Mouse (Mus musculus) midbrain, embryonic 16.5 days (tissue): ENCODE results near the gene 4930402H24Rik. TPM values are rescaled to one million over a fixed set of nuclear protein-coding genes. Genes with fewer than 3 reads are reported as not detected.

ENCODE experiments used
- ATAC-seq: fragments of 200-750 bp; cut with Nextera tagmentation; 2 replicates; pipeline ENCODE4 v1.8.0; 2017; ENCODE audit warnings: moderate TSS enrichment
- H3K27ac ChIP-seq: fragments of 300-500 bp; sonication (generic); 2 replicates; pipeline ENCODE4 v1.5.1; 2014; ENCODE audit warnings: mild to moderate bottlenecking, low read length, mixed read lengths
- H3K27me3 ChIP-seq: fragments of 300-500 bp; sonication (generic); 2 replicates; pipeline ENCODE4 v1.6.1; 2014; ENCODE audit warnings: low read depth, low read length, mixed read lengths; ENCODE audit not compliant: control insufficient read depth, insufficient read depth
- H3K36me3 ChIP-seq: fragments of 300-500 bp; sonication (generic); 2 replicates; pipeline ENCODE4 v1.6.1; 2014; ENCODE audit warnings: mild to moderate bottlenecking, low read length, moderate library complexity, mixed read lengths; ENCODE audit not compliant: control insufficient read depth, insufficient read depth
- H3K4me1 ChIP-seq: fragments of 300-500 bp; sonication (generic); 2 replicates; pipeline ENCODE4 v1.6.1; 2014; ENCODE audit warnings: mild to moderate bottlenecking, low read length, mixed read lengths; ENCODE audit not compliant: control insufficient read depth, insufficient read depth
- H3K4me2 ChIP-seq: fragments of 300-500 bp; sonication (generic); 2 replicates; pipeline ENCODE4 v1.6.1; 2014; ENCODE audit warnings: mild to moderate bottlenecking, low read length, mixed read lengths
- H3K4me3 ChIP-seq: fragments of 300-500 bp; sonication (generic); 2 replicates; pipeline ENCODE4 v1.5.1; 2014; ENCODE audit warnings: low read depth, mild to moderate bottlenecking, low read length, moderate library complexity, mixed read lengths
- H3K9ac ChIP-seq: fragments of 300-500 bp; sonication (generic); 2 replicates; pipeline ENCODE4 v1.6.1; 2014; ENCODE audit warnings: low read depth, low read length, mixed read lengths
- H3K9me3 ChIP-seq: fragments of 300-500 bp; sonication (generic); replicated peaks from 2 replicates; pipeline ENCODE4 v1.6.1; 2014; ENCODE audit warnings: mild to moderate bottlenecking, low read length, mixed read lengths; ENCODE audit not compliant: control insufficient read depth, poor library complexity, severe bottlenecking
- WGBS: fragments of 180-500 bp; shearing (Covaris S2); extraction: QIAGEN DNeasy Blood & Tissue Kit; methylation state at CpG from one replicate; pipeline ENCODE4 v1.1.7; 2014; 5-methylcytosine and 5-hydroxymethylcytosine counted together
- polyA plus RNA-seq: library from polyadenylated mRNA; unstranded; fragments of >200 nt; fragmentation: Nextera tagmentation; extraction: Ambion mirVana; gene quantifications from 2 replicates; pipeline ENCODE4 v1.2.1, GENCODE M21; 2015

The 4930402H24Rik gene
- polyA plus RNA-seq, 1 experiment from 2014 or later: 98.1 TPM

DNA sequence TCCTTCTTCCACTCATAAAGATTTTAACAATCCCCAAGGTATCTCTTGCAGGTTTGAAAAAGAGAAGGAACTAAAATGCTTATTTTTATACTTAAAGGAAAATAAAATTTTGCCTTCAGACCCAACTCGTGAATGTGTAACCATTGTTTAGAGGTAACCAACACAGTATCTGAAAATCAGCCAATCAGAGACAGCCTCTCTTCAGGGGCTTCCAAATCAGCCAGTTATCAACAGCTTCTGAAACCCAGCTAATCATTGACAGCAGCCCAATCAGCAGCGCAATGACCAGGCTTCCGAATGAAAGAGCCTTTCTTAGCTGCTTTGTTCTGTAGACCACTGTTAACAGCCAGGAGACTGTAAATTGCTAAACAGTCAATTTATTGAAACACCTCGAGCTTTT is 65.4 kb downstream of the 4930402H24Rik start:
- ATAC-seq: peak; percentile 84
- no peaks in the 10 kb centered on the region for H3K9me3 ChIP-seq
- 2% methylated on average over 4 of the region's 4 CpGs for WGBS

DNA sequence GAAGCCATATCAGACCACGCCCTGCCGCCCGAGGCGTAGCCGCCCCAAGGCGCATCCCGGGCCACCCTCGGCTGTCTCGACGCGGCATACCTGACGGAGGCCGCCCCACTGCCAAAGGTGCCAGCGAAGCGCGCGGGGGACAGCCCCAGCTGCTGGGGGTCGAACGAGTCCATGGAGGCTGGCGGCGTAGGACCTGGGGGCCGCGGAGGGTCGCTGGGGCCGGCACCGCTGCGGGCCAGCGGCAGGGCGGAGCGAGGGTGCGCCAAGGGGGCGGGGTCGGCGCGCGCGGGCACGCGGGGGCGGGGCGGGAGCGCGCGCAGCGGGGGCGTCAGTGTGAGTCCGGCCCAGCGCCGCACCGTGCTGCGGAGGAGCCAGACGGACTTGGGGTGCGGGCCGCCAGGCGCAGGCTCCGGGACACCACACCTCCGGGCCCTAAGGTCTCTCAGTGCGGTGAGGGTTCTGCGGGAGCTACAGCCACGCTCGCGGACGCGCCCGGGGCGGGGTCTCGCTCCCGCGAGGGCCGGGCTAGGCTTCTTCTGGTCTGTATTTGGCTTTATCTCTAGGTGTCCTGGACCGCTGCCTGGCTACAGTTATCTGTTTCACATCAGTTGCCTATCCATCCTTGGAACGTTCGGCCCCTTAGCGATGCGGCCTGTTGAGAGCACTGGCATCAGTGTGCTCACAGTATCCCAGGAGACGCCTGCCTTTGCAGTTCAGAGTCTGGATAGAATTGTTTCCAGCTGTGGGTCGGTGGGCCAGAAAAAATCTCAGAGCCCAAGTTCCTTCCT is 66.1 kb downstream of the 4930402H24Rik start:
- Histone ChIP-seq H3K4me2 (peak overlapping the region; percentile 76), H3K4me3 (peak overlapping the region; percentile 96), H3K9me3 (no peaks in the 10 kb centered on the region), H3K36me3 (no peaks in the 10 kb centered on the region), H3K27ac (peak overlapping the region; percentile 99), H3K9ac (peak overlapping the region; percentile 100), H3K27me3 (no peaks in the 10 kb centered on the region), H3K4me1 (peaks cover 20% of the 10 kb centered on the region)
- peak; percentile 86 for ATAC-seq
- WGBS: under 1% methylated on average over 68 of the region's 77 CpGs

More for the DNA sequence above, 65.4 kb downstream of the 4930402H24Rik start:
- Histone ChIP-seq H3K4me3 (peak overlapping the region; percentile 96), H3K27ac (peak overlapping the region; percentile 99), H3K4me1 (peaks cover 18% of the 10 kb centered on the region), H3K4me2 (peak overlapping the region; percentile 76), H3K9ac (peak overlapping the region; percentile 54; the same call in 1 of the 2 replicates), H3K36me3 (no peaks in the 10 kb centered on the region), H3K27me3 (no peaks in the 10 kb centered on the region)

DNA sequence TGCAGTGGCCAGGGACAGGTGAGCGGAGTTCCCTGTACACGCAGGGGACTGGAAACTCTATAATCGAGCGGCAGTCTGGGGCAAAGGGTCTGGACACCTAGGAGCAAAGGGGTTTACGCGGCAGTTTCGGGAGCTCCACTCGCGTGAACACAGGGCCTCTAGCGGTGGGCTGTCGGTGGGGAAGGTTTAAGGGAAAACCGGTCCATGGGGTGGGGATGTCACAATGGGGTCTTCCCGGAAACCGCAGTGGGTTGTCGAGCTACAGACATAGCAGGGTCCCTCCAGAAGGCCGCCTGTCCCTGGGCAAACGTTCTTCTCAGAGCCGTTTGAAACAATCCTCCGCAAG is 66.7 kb downstream of the 4930402H24Rik start:
- peaks cover 23% of the 10 kb centered on the region for H3K4me1 ChIP-seq
- peak overlapping the region; percentile 100 for H3K9ac ChIP-seq
- peak overlapping the region; percentile 76 for H3K4me2 ChIP-seq
- H3K36me3 ChIP-seq: 0 out of 2 replicates have a peak, but pooled peaks cover 3% of the 10 kb centered on the region
- peak overlapping the region; percentile 99 for H3K27ac ChIP-seq
- H3K4me3 ChIP-seq: peak overlapping the region; percentile 96
- H3K27me3 ChIP-seq: no peaks in the 10 kb centered on the region
- H3K9me3 ChIP-seq: no peaks in the 10 kb centered on the region
- WGBS: under 1% methylated on average over 19 of the region's 19 CpGs
- ATAC-seq: no peak; the same call in 1 of the 2 replicates

DNA sequence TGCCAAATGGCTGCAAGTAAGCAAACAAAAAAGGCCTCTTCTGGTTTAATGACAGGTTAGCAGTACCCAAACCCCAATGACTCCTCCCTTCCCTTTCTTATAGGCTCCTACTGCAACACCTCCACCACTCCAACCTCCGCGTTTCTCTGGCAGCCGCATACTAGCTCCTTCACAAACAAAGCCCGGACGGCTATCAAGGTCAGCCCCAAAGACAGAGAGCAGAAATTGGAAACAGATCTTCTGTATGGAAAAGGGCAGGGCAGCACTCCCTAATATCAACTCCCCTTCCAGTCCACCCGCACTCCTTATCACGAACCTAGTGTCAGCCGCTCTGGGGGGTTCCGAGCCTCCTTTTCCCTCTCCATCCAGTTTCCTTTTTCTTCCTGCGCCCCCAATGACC is 67.1 kb downstream of the 4930402H24Rik start:
- peak overlapping the region; percentile 96 for H3K4me3 ChIP-seq
- H3K27ac ChIP-seq: peak overlapping the region; percentile 99
- H3K36me3 ChIP-seq: 0 out of 2 replicates have a peak, but pooled peaks cover 3% of the 10 kb centered on the region
- H3K4me2 ChIP-seq: peak overlapping the region; percentile 76
- peaks cover 23% of the 10 kb centered on the region for H3K4me1 ChIP-seq
- ATAC-seq: peak; percentile 37; the same call in 1 of the 2 replicates
- H3K27me3 ChIP-seq: no peaks in the 10 kb centered on the region
- H3K9me3 ChIP-seq: no peaks in the 10 kb centered on the region
- H3K9ac ChIP-seq: peak overlapping the region; percentile 100
- WGBS: 0% methylated on average over 10 of the region's 10 CpGs

DNA sequence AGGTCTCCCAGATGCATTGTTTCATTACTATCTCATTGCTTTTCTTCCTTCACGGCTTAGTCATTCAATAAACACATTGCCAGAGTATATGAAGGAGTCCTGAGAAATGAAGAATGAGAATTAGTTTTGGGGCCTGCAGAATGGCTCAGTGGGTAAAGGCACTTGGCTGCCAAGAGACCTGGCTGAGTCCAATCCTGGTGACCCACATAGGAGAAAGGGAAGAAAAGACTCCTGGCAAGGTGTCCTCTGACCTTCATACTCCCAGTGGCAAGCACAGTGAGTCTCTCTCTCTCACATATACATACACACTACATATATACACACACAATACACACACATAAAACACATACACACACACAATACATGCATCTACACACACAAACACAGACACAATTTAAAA is 68.1 kb downstream of the 4930402H24Rik start:
- H3K27me3 ChIP-seq: no peaks in the 10 kb centered on the region
- H3K4me1 ChIP-seq: peaks cover 27% of the 10 kb centered on the region
- peak overlapping the region; percentile 96 for H3K4me3 ChIP-seq
- no peaks in the 10 kb centered on the region for H3K9me3 ChIP-seq
- peak overlapping the region; percentile 76 for H3K4me2 ChIP-seq
- peak overlapping the region; percentile 100 for H3K9ac ChIP-seq
- WGBS: 81% methylated on average over 1 of the region's 1 CpGs
- ATAC-seq: no peak
- 0 out of 2 replicates have a peak, but pooled peaks cover 3% of the 10 kb centered on the region for H3K36me3 ChIP-seq
- H3K27ac ChIP-seq: no peak overlapping the region

DNA sequence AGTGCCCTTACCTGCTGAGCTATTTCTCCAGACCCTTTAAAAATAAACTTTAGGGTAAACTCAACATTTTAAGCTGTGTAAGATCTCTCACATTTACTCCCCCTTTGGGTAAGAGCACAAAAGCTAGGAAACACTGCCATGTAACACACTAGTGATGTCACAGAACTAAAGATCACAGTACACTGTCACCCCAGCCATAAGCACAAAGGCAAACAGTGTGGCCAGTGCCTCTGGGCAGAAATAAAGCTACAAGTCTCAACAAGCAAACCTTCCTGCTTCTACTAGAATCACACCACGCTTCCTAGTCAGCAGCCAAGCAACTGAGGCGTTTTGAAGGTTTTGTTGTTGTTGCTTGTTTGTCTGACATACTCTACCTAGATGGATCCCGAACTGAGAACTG is 72.5 kb downstream of the 4930402H24Rik start:
- 80% methylated on average over 3 of the region's 3 CpGs for WGBS

DNA sequence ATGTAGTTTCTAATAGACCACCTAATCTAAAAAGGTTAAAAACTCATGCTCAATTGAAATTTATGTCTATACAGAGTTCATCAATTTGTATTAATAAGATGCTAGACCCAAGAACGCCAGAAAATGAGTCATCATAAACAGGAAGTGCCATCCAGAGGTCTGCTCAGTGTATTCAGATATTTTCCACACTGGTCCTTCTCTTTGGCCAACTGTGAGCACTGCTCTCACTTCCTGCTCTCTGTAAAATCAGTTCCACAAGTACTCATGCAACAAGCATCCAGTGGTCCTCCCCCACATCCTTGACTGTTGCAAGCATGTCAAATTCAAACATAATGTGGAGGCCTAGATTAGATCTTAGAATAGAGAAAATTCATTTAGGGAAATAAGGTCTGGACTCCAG is 73.6 kb downstream of the 4930402H24Rik start:
- ATAC-seq: no peak
- H3K9me3 ChIP-seq: no peaks in the 10 kb centered on the region
- H3K27me3 ChIP-seq: no peaks in the 10 kb centered on the region
- 79% methylated on average over 1 of the region's 1 CpGs for WGBS
- no peak overlapping the region for H3K27ac ChIP-seq
- no peak overlapping the region for H3K4me3 ChIP-seq
- H3K4me1 ChIP-seq: peaks cover 20% of the 10 kb centered on the region
- no peak overlapping the region for H3K9ac ChIP-seq
- H3K4me2 ChIP-seq: no peak overlapping the region
- 0 out of 2 replicates have a peak, but pooled peaks cover 8% of the 10 kb centered on the region for H3K36me3 ChIP-seq

More for the DNA sequence above, 72.5 kb downstream of the 4930402H24Rik start:
- Histone ChIP-seq H3K4me2 (no peak overlapping the region), H3K9ac (no peak overlapping the region), H3K27ac (no peak overlapping the region), H3K36me3 (0 out of 2 replicates have a peak, but pooled peaks cover 8% of the 10 kb centered on the region), H3K27me3 (no peaks in the 10 kb centered on the region), H3K9me3 (no peaks in the 10 kb centered on the region), H3K4me3 (no peak overlapping the region), H3K4me1 (peaks cover 31% of the 10 kb centered on the region)
- no peak for ATAC-seq

DNA sequence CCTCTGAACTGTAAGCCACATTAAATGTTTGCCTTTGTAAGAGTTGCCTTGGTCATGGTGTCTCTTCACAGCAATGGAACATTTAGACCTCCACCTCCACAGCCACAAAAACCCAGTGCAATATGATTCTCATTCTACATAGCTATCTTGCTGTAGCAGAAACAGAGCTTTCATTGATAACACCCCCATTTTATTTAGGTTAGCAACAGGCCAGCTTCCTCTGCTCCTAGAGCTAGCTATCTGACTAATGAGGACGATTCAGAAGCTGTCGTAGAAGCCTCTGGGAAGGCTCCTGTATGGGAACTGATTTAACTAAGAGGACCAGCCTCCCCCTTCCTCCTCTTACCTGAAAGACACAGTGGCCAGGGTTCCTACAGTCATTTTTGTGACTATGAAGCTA is 74.2 kb downstream of the 4930402H24Rik start:
- H3K4me3 ChIP-seq: no peak overlapping the region
- no peak overlapping the region for H3K27ac ChIP-seq
- H3K9ac ChIP-seq: no peak overlapping the region
- peaks cover 15% of the 10 kb centered on the region for H3K4me1 ChIP-seq
- WGBS: 73% methylated on average over 2 of the region's 2 CpGs
- 0 out of 2 replicates have a peak, but pooled peaks cover 8% of the 10 kb centered on the region for H3K36me3 ChIP-seq
- no peaks in the 10 kb centered on the region for H3K27me3 ChIP-seq
- H3K4me2 ChIP-seq: no peak overlapping the region
- no peaks in the 10 kb centered on the region for H3K9me3 ChIP-seq
- ATAC-seq: no peak

DNA sequence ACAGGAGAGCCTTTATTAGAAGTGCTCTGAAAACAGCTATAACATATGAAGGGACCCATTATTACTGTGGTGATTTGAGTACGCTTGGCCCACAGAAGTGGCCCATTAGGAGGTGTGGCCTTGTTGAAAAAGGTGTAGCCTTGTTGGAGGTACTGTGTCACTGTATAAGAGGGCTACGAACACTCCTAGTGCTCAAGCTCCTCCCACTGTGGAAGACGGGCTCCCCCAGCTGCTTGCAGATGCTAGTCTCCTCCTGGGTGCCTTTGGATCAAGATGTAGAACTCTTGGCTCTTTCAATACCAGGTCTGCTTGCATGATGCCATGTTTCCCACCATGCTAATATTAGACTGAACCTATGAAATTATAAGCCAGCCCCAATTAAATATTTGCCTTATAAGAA is 76.0 kb downstream of the 4930402H24Rik start:
- H3K9me3 ChIP-seq: no peaks in the 10 kb centered on the region
- no peak overlapping the region for H3K4me2 ChIP-seq
- H3K27ac ChIP-seq: no peak overlapping the region
- 82% methylated on average over 3 of the region's 3 CpGs for WGBS
- H3K9ac ChIP-seq: no peak overlapping the region
- H3K4me3 ChIP-seq: no peak overlapping the region
- no peak for ATAC-seq
- no peaks in the 10 kb centered on the region for H3K27me3 ChIP-seq
- 0 out of 2 replicates have a peak, but pooled peaks cover 8% of the 10 kb centered on the region for H3K36me3 ChIP-seq
- H3K4me1 ChIP-seq: peaks cover 10% of the 10 kb centered on the region
